Mouse (Mus musculus) limb, embryonic 13.5 days (tissue): Measurements from ENCODE around the gene Dcaf12l1. TPM values are rescaled to one million over a fixed set of nuclear protein-coding genes. Genes with fewer than 3 reads are reported as not detected.
"Not testable (repeated sequence)": the region's sequence is repeated elsewhere in the genome, so short reads cannot be mapped to it uniquely, and the experiment has no call there.

ENCODE experiments used
- ATAC-seq: fragments of 200-750 bp; cut with Nextera tagmentation; 2 replicates; pipeline ENCODE4 v1.8.0; 2017; ENCODE audit warnings: low read depth, moderate number of reproducible peaks, moderate TSS enrichment; ENCODE audit not compliant: low FRiP score
- H3K27ac ChIP-seq: fragments of 300-500 bp; sonication (generic); 2 replicates; pipeline ENCODE4 v1.5.1; 2015; ENCODE audit warnings: inconsistent platforms, mild to moderate bottlenecking, moderate library complexity
- H3K27me3 ChIP-seq: fragments of 300-500 bp; sonication (generic); 2 replicates; pipeline ENCODE4 v1.6.1; 2015; ENCODE audit warnings: mild to moderate bottlenecking, inconsistent platforms
- H3K36me3 ChIP-seq: fragments of 300-500 bp; sonication (generic); 2 replicates; pipeline ENCODE4 v1.6.1; 2015; ENCODE audit warnings: inconsistent platforms, mild to moderate bottlenecking, moderate library complexity
- H3K4me1 ChIP-seq: fragments of 300-500 bp; sonication (generic); 2 replicates; pipeline ENCODE4 v1.6.1; 2015; ENCODE audit warnings: inconsistent platforms
- H3K4me2 ChIP-seq: fragments of 300-500 bp; sonication (generic); replicated peaks from 2 replicates; pipeline ENCODE4 v1.6.1; 2015; ENCODE audit warnings: inconsistent platforms, mild to moderate bottlenecking, moderate library complexity
- H3K4me3 ChIP-seq: fragments of 300-500 bp; sonication (generic); 2 replicates; pipeline ENCODE4 v1.5.1; 2015; ENCODE audit warnings: moderate library complexity, mild to moderate bottlenecking, inconsistent platforms
- H3K9ac ChIP-seq: fragments of 300-500 bp; sonication (generic); 2 replicates; pipeline ENCODE4 v1.6.1; 2015; ENCODE audit warnings: mild to moderate bottlenecking, inconsistent platforms
- H3K9me3 ChIP-seq: fragments of 300-500 bp; sonication (generic); 2 replicates; pipeline ENCODE4 v1.6.1; 2016; ENCODE audit warnings: inconsistent platforms
- WGBS: fragments of 180-500 bp; shearing (Covaris S2); methylation state at CpG from one replicate; pipeline ENCODE4 v1.1.7; 2015; 5-methylcytosine and 5-hydroxymethylcytosine counted together
- polyA plus RNA-seq: library from polyadenylated mRNA; unstranded; fragments of >200 nt; fragmentation: Nextera tagmentation; extraction: Ambion mirVana; gene quantifications from 2 replicates; pipeline ENCODE4 v1.2.1, GENCODE M21; 2015

Gene Dcaf12l1
- polyA plus RNA-seq: 15.5 and 15.8 TPM in 2 replicates

DNA sequence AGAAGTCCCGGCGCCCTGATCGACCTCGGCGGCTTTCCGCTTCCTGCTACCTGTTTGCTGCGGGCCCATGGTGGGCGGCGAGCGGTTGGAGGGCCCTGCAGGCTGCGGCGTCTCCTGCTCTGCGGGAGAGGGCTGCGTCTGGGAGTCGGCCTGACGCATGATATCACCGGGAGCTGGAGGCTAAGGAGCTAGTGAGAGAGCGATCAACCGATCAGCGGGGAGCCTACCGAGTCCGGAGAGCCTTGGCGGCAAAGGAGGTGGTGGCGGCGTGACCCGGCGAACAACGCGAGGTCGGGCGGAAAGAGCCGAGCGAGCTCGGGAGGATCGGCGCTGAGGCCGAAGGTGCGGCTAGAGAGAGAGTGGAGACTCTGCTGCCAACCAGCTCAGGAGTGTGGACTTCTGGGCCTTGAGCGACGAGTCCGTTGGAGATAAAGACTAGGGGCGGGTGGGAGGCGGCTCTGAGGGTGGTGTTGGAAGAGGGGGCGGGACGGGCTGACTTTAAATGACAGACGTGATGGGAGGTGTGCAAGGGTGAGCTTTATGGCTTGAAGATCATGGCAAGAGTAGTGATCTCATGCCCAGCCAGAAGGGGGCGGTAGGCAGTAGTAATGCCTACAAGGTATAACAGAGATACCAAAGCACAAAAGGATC, at the start of gene Dcaf12l1:
Dcaf12l1 (minus strand) TSS at position 437 of the 651 bp plus-strand sequence.
- Histone ChIP-seq H3K27me3 (no peaks in the 10 kb centered on the region), H3K27ac (no peak within 1 kb of the TSS), H3K4me1 (no peaks in the 10 kb centered on the region), H3K36me3 (no peaks in the 10 kb centered on the region), H3K4me3 (peak within 1 kb of the TSS; percentile 52), H3K9me3 (no peaks in the 10 kb centered on the region), H3K9ac (peak within 1 kb of the TSS; percentile 68), H3K4me2 (peak within 1 kb of the TSS; percentile 70)
- ATAC-seq: peak; percentile 90
- 21% methylated on average over 47 of the region's 47 CpGs for WGBS

DNA sequence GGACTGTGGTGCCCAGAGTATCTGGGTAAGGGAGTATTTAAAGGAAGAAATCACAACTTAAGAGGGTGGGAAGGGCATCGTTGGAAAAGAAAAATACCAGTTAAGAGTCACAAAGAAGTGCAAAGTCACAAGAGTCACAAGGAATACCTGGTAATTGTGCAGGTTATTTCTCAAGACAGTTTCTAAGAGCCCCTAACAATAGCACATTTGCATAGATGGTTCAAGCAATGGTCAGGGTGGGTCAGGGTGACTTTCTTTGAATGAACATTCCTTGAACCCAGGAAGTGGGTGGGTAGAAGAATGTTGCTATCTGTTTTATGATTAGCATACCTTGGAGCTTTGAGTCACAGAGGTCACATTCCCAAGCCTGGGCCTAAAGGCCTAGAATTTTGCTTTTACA, 19.4 kb upstream of the Dcaf12l1 start:
- ATAC-seq, H3K4me2 ChIP-seq, H3K36me3 ChIP-seq, H3K27me3 ChIP-seq, H3K9ac ChIP-seq, H3K4me1 ChIP-seq, H3K27ac ChIP-seq, H3K9me3 ChIP-seq, H3K4me3 ChIP-seq: not testable (repeated sequence)
- 60% methylated on average over 1 of the region's 1 CpGs for WGBS

DNA sequence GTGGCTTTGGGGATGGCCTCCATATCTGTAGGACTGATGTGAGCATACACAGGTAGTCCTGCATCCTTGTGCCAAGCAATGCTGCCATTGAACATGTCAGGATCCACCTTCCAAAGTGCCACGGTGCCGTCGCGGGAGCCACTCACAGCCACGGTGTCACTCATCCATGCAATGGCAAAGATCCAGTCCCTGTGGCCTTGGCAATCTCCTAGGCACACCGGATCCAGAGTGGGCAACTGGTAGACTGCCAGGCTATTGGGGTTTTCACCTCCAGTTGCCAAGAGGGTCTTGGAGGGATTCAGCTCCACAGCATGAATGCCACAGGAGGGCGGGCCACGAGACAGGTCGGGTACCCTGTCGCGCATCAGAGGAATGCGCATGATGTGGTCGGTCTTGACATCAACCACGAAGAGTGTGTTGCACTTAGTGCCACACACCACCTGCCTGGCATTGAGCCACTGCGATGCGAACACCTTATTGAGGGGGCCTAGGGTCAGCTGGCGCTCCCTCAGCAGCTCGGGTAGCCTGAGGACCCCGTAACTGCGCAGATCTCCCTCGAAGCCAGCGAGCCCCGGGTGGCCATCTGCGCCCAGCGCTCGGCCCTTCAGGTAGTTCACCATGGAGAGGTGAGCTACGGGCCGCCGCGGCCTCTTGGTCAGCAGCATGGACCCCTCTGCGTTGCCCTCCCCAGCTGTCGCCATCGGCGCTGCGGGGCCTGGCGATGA, 799 bp downstream of the Dcaf12l1 start:
- peak overlapping the region; percentile 70 for H3K4me2 ChIP-seq
- H3K9ac ChIP-seq: peak overlapping the region; percentile 68
- no peaks in the 10 kb centered on the region for H3K9me3 ChIP-seq
- no peaks in the 10 kb centered on the region for H3K27me3 ChIP-seq
- ATAC-seq: peak; percentile 59
- H3K4me3 ChIP-seq: peak overlapping the region; percentile 52
- H3K36me3 ChIP-seq: no peaks in the 10 kb centered on the region
- 38% methylated on average over 26 of the region's 36 CpGs for WGBS
- no peaks in the 10 kb centered on the region for H3K4me1 ChIP-seq
- no peak overlapping the region for H3K27ac ChIP-seq
